10 mouse cellular contexts compared by ENCODE assay signal in the genomic region with DNA sequence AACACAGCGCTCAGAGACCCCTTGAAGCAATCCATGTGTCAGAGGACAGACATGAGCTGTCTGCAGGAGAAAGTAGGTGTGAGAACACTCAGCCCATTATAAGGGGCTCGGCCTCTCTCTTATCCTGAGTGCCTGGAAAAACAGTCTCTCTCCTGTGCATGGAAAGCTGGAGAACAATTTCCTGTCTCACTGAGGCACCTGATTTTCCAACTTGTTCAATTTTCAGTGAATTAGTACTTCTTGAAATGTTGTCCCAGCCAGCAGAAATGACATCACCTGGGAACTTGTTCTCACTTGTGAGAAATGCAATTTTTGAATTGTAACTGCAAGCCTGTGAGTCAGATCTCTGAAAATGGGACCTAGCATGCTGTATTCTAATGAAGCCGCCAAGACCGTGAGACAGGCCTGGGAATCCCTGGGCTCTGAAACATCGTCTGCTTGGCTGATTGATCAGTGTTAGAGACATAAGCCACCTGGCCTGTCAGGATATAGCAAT. TPM values are rescaled to one million over a fixed set of nuclear protein-coding genes. Genes with fewer than 3 reads are reported as not detected.
DNase-seq lines count a peak whose midpoint lies in the region; ATAC-seq and TF ChIP-seq lines count a peak whose summit lies in the region.
"Had no signal": no experiment of that assay in that cellular context is flagged by ENCODE, and none has a peak within 500 bp of the region (broad histone marks: within the 10 kb centered on the region; RNA-seq: fewer than 3 reads in every experiment).

No protein-coding gene starts in this region.

- no peak overlapping the region for H3K27ac ChIP-seq in neural tube, embryonic 11.5 days (ENCODE audit: low read depth, low read length)
- no peak overlapping the region for H3K27ac ChIP-seq in neural tube, embryonic 15.5 days (replicated peaks)
- peak overlapping the region; percentile 66 for H3K27ac ChIP-seq in heart, adult 2 months
- peak overlapping the region; percentile 78; the same call in 1 of the 2 replicates for H3K27ac ChIP-seq in limb, embryonic 13.5 days
- peak overlapping the region; percentile 61 for H3K27ac ChIP-seq in stomach, postnatal 0 days (replicated peaks)
- H3K27ac ChIP-seq in forebrain, embryonic 12.5 days, result no peak overlapping the region
- H3K27ac ChIP-seq: liver, embryonic 14.5 days had no signal

- peak; percentile 15 for DNase-seq in neural tube, embryonic 11.5 days (ENCODE audit: low spot score)
- peak; percentile 29 to 50 for DNase-seq in heart, adult 2 months
- no peak for DNase-seq in stomach, postnatal 0 days (ENCODE audit: low spot score)
- DNase-seq in adrenal gland, adult 18-20 months (ENCODE audit: low spot score in 2 of 2), result no peak
- no peak for DNase-seq in layer of hippocampus, postnatal 25 days (ENCODE audit: extremely low spot score in 1 of 2, low spot score in 1 of 2)

- H3K4me1 ChIP-seq in neural tube, embryonic 11.5 days (ENCODE audit: control insufficient read depth, insufficient read depth, low read length), result no peaks in the 10 kb centered on the region
- no peaks in the 10 kb centered on the region for H3K4me1 ChIP-seq in neural tube, embryonic 15.5 days
- H3K4me1 ChIP-seq in heart, adult 2 months (ENCODE audit: control insufficient read depth, insufficient read depth, low read length), result no peaks in the 10 kb centered on the region; the same call in none of the 2 replicates
- H3K4me1 ChIP-seq in limb, embryonic 13.5 days, result peaks cover 20% of the 10 kb centered on the region
- H3K4me1 ChIP-seq in stomach, postnatal 0 days (replicated peaks; ENCODE audit: control insufficient read depth, insufficient read depth), result no peaks in the 10 kb centered on the region
- H3K4me1 ChIP-seq in forebrain, embryonic 12.5 days, result no peaks in the 10 kb centered on the region

- TF ChIP-seq CTCF in heart, adult 2 months (IDR thresholded peaks at IDR 0.05), result no peak
- no peak for TF ChIP-seq CTCF in stomach, postnatal 0 days (IDR thresholded peaks at IDR 0.05; ENCODE audit: low read depth)

- no peak overlapping the region for H3K9ac ChIP-seq in neural tube, embryonic 11.5 days (ENCODE audit: low read length)
- no peak overlapping the region for H3K9ac ChIP-seq in neural tube, embryonic 15.5 days (replicated peaks)
- H3K9ac ChIP-seq in heart, adult 2 months (ENCODE audit: low read depth, low read length), result no peak overlapping the region
- H3K9ac ChIP-seq in limb, embryonic 13.5 days, result no peak overlapping the region
- H3K9ac ChIP-seq in stomach, postnatal 0 days (ENCODE audit: low read length), result no peak overlapping the region
- no peak overlapping the region for H3K9ac ChIP-seq in forebrain, embryonic 12.5 days
- H3K9ac ChIP-seq: liver, embryonic 14.5 days had no signal

- H3K79me2 ChIP-seq in heart, adult 2 months (replicated peaks; ENCODE audit: control insufficient read depth, insufficient read depth, low read length), result no peaks in the 10 kb centered on the region

- H3K27me3 ChIP-seq in neural tube, embryonic 11.5 days (ENCODE audit: control insufficient read depth, insufficient read depth, low read length), result no peaks in the 10 kb centered on the region
- no peaks in the 10 kb centered on the region for H3K27me3 ChIP-seq in neural tube, embryonic 15.5 days (replicated peaks)
- no peaks in the 10 kb centered on the region for H3K27me3 ChIP-seq in heart, adult 2 months (ENCODE audit: control insufficient read depth, insufficient read depth, low read length)
- H3K27me3 ChIP-seq in limb, embryonic 13.5 days, result no peaks in the 10 kb centered on the region
- no peaks in the 10 kb centered on the region for H3K27me3 ChIP-seq in stomach, postnatal 0 days (ENCODE audit: control insufficient read depth, insufficient read depth, low read length)
- H3K27me3 ChIP-seq in forebrain, embryonic 12.5 days, result no peaks in the 10 kb centered on the region

- no peak for TF ChIP-seq EP300 in heart, adult 2 months (IDR thresholded peaks at IDR 0.05; ENCODE audit: insufficient read depth, low read depth, low read length)
- TF ChIP-seq EP300 in stomach, postnatal 0 days (optimal IDR thresholded peaks at IDR 0.05), result no peak

- no peaks in the 10 kb centered on the region for H3K36me3 ChIP-seq in neural tube, embryonic 11.5 days (ENCODE audit: control insufficient read depth, insufficient read depth, low read length)
- no peaks in the 10 kb centered on the region for H3K36me3 ChIP-seq in neural tube, embryonic 15.5 days
- no peaks in the 10 kb centered on the region for H3K36me3 ChIP-seq in heart, adult 2 months (ENCODE audit: control insufficient read depth, insufficient read depth, low read length)
- no peaks in the 10 kb centered on the region for H3K36me3 ChIP-seq in limb, embryonic 13.5 days
- no peaks in the 10 kb centered on the region for H3K36me3 ChIP-seq in stomach, postnatal 0 days (ENCODE audit: control insufficient read depth, insufficient read depth, low read length)
- no peaks in the 10 kb centered on the region for H3K36me3 ChIP-seq in forebrain, embryonic 12.5 days (replicated peaks)

- 54% methylated on average over 5 of the region's 5 CpGs for WGBS in neural tube, embryonic 11.5 days
- WGBS in neural tube, embryonic 15.5 days, result 58% methylated on average over 5 of the region's 5 CpGs
- 35% methylated on average over 5 of the region's 5 CpGs for WGBS in heart, adult 2 months
- 8% methylated on average over 5 of the region's 5 CpGs for WGBS in limb, embryonic 13.5 days
- 27% methylated on average over 5 of the region's 5 CpGs for WGBS in stomach, postnatal 0 days
- WGBS in forebrain, embryonic 12.5 days, result 65% methylated on average over 5 of the region's 5 CpGs

- H3K4me2 ChIP-seq in neural tube, embryonic 11.5 days (ENCODE audit: low read depth), result no peak overlapping the region
- H3K4me2 ChIP-seq in neural tube, embryonic 15.5 days, result no peak overlapping the region
- H3K4me2 ChIP-seq in limb, embryonic 13.5 days (replicated peaks), result no peak overlapping the region; the same call in 1 of the 2 replicates
- no peak overlapping the region for H3K4me2 ChIP-seq in stomach, postnatal 0 days (replicated peaks; ENCODE audit: low read depth)
- no peak overlapping the region for H3K4me2 ChIP-seq in forebrain, embryonic 12.5 days

- intact Hi-C loops in heart, adult 2 months (cut with DNase I), result loop anchor here (2.0 kb wide), 1 partner anchor 28 kb away; a partner anchor contains a TSS

- no peaks in the 10 kb centered on the region for H3K9me3 ChIP-seq in neural tube, embryonic 11.5 days (ENCODE audit: control insufficient read depth, low read length)
- H3K9me3 ChIP-seq in neural tube, embryonic 15.5 days (replicated peaks), result no peaks in the 10 kb centered on the region
- peaks cover 4% of the 10 kb centered on the region; the same call in 1 of the 2 replicates for H3K9me3 ChIP-seq in limb, embryonic 13.5 days
- no peaks in the 10 kb centered on the region for H3K9me3 ChIP-seq in stomach, postnatal 0 days (ENCODE audit: control insufficient read depth, low read length)
- no peaks in the 10 kb centered on the region for H3K9me3 ChIP-seq in forebrain, embryonic 12.5 days

- no peak overlapping the region for H3K4me3 ChIP-seq in neural tube, embryonic 11.5 days (ENCODE audit: low read depth, low read length)
- no peak overlapping the region for H3K4me3 ChIP-seq in neural tube, embryonic 15.5 days (replicated peaks)
- H3K4me3 ChIP-seq in heart, adult 2 months, result no peak overlapping the region
- H3K4me3 ChIP-seq in limb, embryonic 13.5 days, result no peak overlapping the region
- no peak overlapping the region for H3K4me3 ChIP-seq in stomach, postnatal 0 days (ENCODE audit: low read depth, low read length)
- H3K4me3 ChIP-seq in forebrain, embryonic 12.5 days (replicated peaks), result no peak overlapping the region
- H3K4me3 ChIP-seq: erythroblast, embryonic 14.5 days had no signal

- TF ChIP-seq POLR2A in heart, adult 2 months (IDR thresholded peaks at IDR 0.05; ENCODE audit: insufficient read depth, low read depth, low read length), result no peak

- no peak for ATAC-seq in neural tube, embryonic 11.5 days (ENCODE audit: insufficient read depth, low FRiP score, low TSS enrichment)
- ATAC-seq in neural tube, embryonic 15.5 days (ENCODE audit: low FRiP score), result no peak
- ATAC-seq in limb, embryonic 13.5 days (ENCODE audit: low FRiP score, low read depth), result peak; percentile 88
- ATAC-seq in stomach, postnatal 0 days (ENCODE audit: low FRiP score, low TSS enrichment), result no peak
- ATAC-seq in forebrain, embryonic 12.5 days (ENCODE audit: low FRiP score), result no peak

RNA-seq across cellular contexts. Expression of a gene that starts 28.2 kb away (rescaled TPM):
- 69.3 and 72.5 TPM in 2 replicates for polyA plus RNA-seq in neural tube, embryonic 11.5 days (2014; fragmentation: Nextera tagmentation; extraction: Ambion mirVana)
- 73.4 and 76.6 TPM in 2 replicates for polyA plus RNA-seq in neural tube, embryonic 15.5 days (2015; fragmentation: Nextera tagmentation; extraction: Ambion mirVana)
- total RNA-seq in heart, adult 2 months (2021), result 100 to 1,000 TPM; 214 to 235 TPM
- polyA plus RNA-seq in heart, adult 2 months (2012; rRNA removed), result 34.0 and 74.8 TPM in 2 replicates
- 101 and 109 TPM in 2 replicates for polyA plus RNA-seq in limb, embryonic 13.5 days (2015; fragmentation: Nextera tagmentation; extraction: Ambion mirVana)
- 124 and 128 TPM in 2 replicates for polyA plus RNA-seq in stomach, postnatal 0 days (2015; fragmentation: Nextera tagmentation; extraction: Ambion mirVana)
- 100 to 1,000 TPM in 1 of 2 experiments, 10 to 100 TPM in 1; 99.2 to 169 TPM for total RNA-seq in adrenal gland, adult 18-20 months (2021)
- polyA plus RNA-seq in forebrain, embryonic 12.5 days (2016; fragmentation: Nextera tagmentation; extraction: Ambion mirVana), result 59.8 and 60.8 TPM in 2 replicates
- 10 to 100 TPM; 80.2 to 81.7 TPM for total RNA-seq in layer of hippocampus, postnatal 25 days (2021)

Comparison
In these comparisons a context has a peak if more than half of its experiments do, and no peak if none do; other contexts are left out.
1. DNase-seq: peak in neural tube, embryonic 11.5 days (single experiment) and heart, adult 2 months (2 of 2); none in stomach, postnatal 0 days (single experiment), adrenal gland, adult 18-20 months (0 of 2) and layer of hippocampus, postnatal 25 days (0 of 2).
2. H3K27ac ChIP-seq: peak in heart, adult 2 months (single experiment), limb, embryonic 13.5 days (single experiment) and stomach, postnatal 0 days (single experiment); none in neural tube, embryonic 11.5 days (single experiment), neural tube, embryonic 15.5 days (single experiment) and forebrain, embryonic 12.5 days (single experiment).